Mouse (Mus musculus): ENCODE results near the gene Ciao2a.

Ciao2a gene

GRCm38 (mm10) chr9:66120106-66120505 is 6.3 kb upstream of the Ciao2a start:
- DNase-seq (ENCODE audit: low spot score in 2 of 2), result no peak

- DNase-seq (ENCODE audit: low spot score in 2 of 2), result no peak
Measured at GRCm38 (mm10) chr9:66120945-66121344, 5.5 kb upstream of the Ciao2a start.

GRCm38 (mm10) chr9:66121421-66121820 is 5.0 kb upstream of the Ciao2a start:
- DNase-seq (ENCODE audit: low spot score in 2 of 2), result no peak

- DNase-seq (ENCODE audit: low spot score in 2 of 2), result no peak
Measured at GRCm38 (mm10) chr9:66123648-66124047, 2.8 kb upstream of the Ciao2a start.

- DNase-seq (ENCODE audit: low spot score in 2 of 2), result no peak
Measured at GRCm38 (mm10) chr9:66124111-66124531, 2.3 kb upstream of the Ciao2a start.

GRCm38 (mm10) chr9:66124681-66125542 is 1.5 kb upstream of the Ciao2a start:
- peak; percentile 95 to 98 for DNase-seq (ENCODE audit: low spot score in 2 of 2)

- DNase-seq (ENCODE audit: low spot score in 2 of 2), result no peak
Measured at GRCm38 (mm10) chr9:66125543-66126455, 612 bp upstream of the Ciao2a start.

- DNase-seq (ENCODE audit: low spot score in 2 of 2), result no peak
Measured at GRCm38 (mm10) chr9:66127193-66127546, 759 bp downstream of the Ciao2a start.

- DNase-seq (ENCODE audit: low spot score in 2 of 2), result no peak
Measured at GRCm38 (mm10) chr9:66127884-66128283, 1.5 kb downstream of the Ciao2a start.

GRCm38 (mm10) chr9:66131466-66131865 is 5.1 kb downstream of the Ciao2a start:
- DNase-seq (ENCODE audit: low spot score in 2 of 2), result no peak

- DNase-seq (ENCODE audit: low spot score in 2 of 2), result no peak
Measured at GRCm38 (mm10) chr9:66135967-66136366, 9.6 kb downstream of the Ciao2a start.

GRCm38 (mm10) chr9:66138193-66138592 is 11.8 kb downstream of the Ciao2a start:
- DNase-seq (ENCODE audit: low spot score in 2 of 2), result no peak

- DNase-seq (ENCODE audit: low spot score in 2 of 2), result no peak
Measured at GRCm38 (mm10) chr9:66142265-66142664, 15.9 kb downstream of the Ciao2a start.

GRCm38 (mm10) chr9:66144248-66144647 is 17.8 kb downstream of the Ciao2a start:
- DNase-seq (ENCODE audit: low spot score in 2 of 2), result peak; percentile 24 to 52

- no peak for DNase-seq (ENCODE audit: low spot score in 2 of 2)
Measured at GRCm38 (mm10) chr9:66146141-66146540, 19.7 kb downstream of the Ciao2a start.

- DNase-seq (ENCODE audit: low spot score in 2 of 2), result no peak
Measured at GRCm38 (mm10) chr9:66152011-66152410, 25.6 kb downstream of the Ciao2a start.

- DNase-seq (ENCODE audit: low spot score in 2 of 2), result no peak
Measured at GRCm38 (mm10) chr9:66153594-66153993, 27.2 kb downstream of the Ciao2a start.

GRCm38 (mm10) chr9:66154013-66154412 is 27.6 kb downstream of the Ciao2a start:
- DNase-seq (ENCODE audit: low spot score in 2 of 2), result no peak

GRCm38 (mm10) chr9:66155534-66155933 is 29.1 kb downstream of the Ciao2a start:
- DNase-seq (ENCODE audit: low spot score in 2 of 2), result no peak

GRCm38 (mm10) chr9:66157958-66158830 is 31.8 kb downstream of the Ciao2a start, which contains the start of gene Dapk2:
Dapk2 (plus strand) TSS chr9:66158223.
- DNase-seq (ENCODE audit: low spot score in 2 of 2), result peak; percentile 74 to 83

- DNase-seq (ENCODE audit: low spot score in 2 of 2), result no peak
Measured at GRCm38 (mm10) chr9:66158885-66159430, 32.5 kb downstream of the Ciao2a start.

All from urinary bladder, adult 18-20 months (tissue).